Mouse (Mus musculus): ENCODE data around the gene Zbtb25.

GRCm38 (mm10) chr12:76299361-76299906, 70.0 kb downstream of the Zbtb25 start:
- TF ChIP-seq POLR2A (IDR thresholded peaks at IDR 0.05; ENCODE audit: control insufficient read depth, extremely low read depth, insufficient read depth, low read length, poor library complexity) = no peak
- no peak for TF ChIP-seq CTCF (IDR thresholded peaks at IDR 0.05; ENCODE audit: borderline replicate concordance, control insufficient read depth, extremely low read depth, insufficient read depth, low read length, poor library complexity)
